In genomic region chr5:140135734-140136625, GRCm38 (mm10) we compare ENCODE assay signal across 12 mouse cellular contexts.
DNase-seq lines count a peak whose midpoint lies in the region; ATAC-seq lines count a peak whose summit lies in the region.
"Had no signal": no experiment of that assay in that cellular context is flagged by ENCODE, and none has a peak within 500 bp of the region (broad histone marks: within the 10 kb centered on the region; RNA-seq: fewer than 3 reads in every experiment).

No protein-coding gene starts in this region.

- H3K36me3 ChIP-seq in forebrain, embryonic 14.5 days (ENCODE audit: control insufficient read depth, insufficient read depth, low read length), result no peaks in the 10 kb centered on the region
- peaks cover 2% of the 10 kb centered on the region; the same call in 1 of the 2 replicates for H3K36me3 ChIP-seq in forebrain, embryonic 13.5 days (ENCODE audit: poor library complexity, severe bottlenecking)
- no peaks in the 10 kb centered on the region for H3K36me3 ChIP-seq in midbrain, embryonic 16.5 days (ENCODE audit: control insufficient read depth, insufficient read depth, low read length)
- peaks cover 6% of the 10 kb centered on the region; the same call in 1 of the 2 replicates for H3K36me3 ChIP-seq in midbrain, embryonic 13.5 days
- H3K36me3 ChIP-seq: embryonic facial prominence, embryonic 12.5 days had no signal

- ATAC-seq in forebrain, embryonic 14.5 days, result no peak
- ATAC-seq in forebrain, embryonic 13.5 days, result no peak
- ATAC-seq in midbrain, embryonic 16.5 days, result peak; percentile 5; the same call in 1 of the 2 replicates
- ATAC-seq in midbrain, embryonic 13.5 days, result no peak
- ATAC-seq: inflammation-experienced regulatory T-cells, adult 6 months; liver, postnatal 0 days had no signal

- H3K27me3 ChIP-seq in forebrain, embryonic 14.5 days (replicated peaks; ENCODE audit: control insufficient read depth, insufficient read depth, low read length), result no peaks in the 10 kb centered on the region
- H3K27me3 ChIP-seq in forebrain, embryonic 13.5 days, result peaks cover 23% of the 10 kb centered on the region
- H3K27me3 ChIP-seq in midbrain, embryonic 16.5 days (ENCODE audit: control insufficient read depth, insufficient read depth, low read depth, low read length), result no peaks in the 10 kb centered on the region
- no peaks in the 10 kb centered on the region for H3K27me3 ChIP-seq in midbrain, embryonic 13.5 days
- H3K27me3 ChIP-seq: embryonic facial prominence, embryonic 12.5 days had no signal

- H3K9ac ChIP-seq in forebrain, embryonic 14.5 days (ENCODE audit: low read length), result no peak overlapping the region
- no peak overlapping the region for H3K9ac ChIP-seq in forebrain, embryonic 13.5 days
- H3K9ac ChIP-seq in midbrain, embryonic 16.5 days (ENCODE audit: low read depth, low read length), result no peak overlapping the region
- H3K9ac ChIP-seq in midbrain, embryonic 13.5 days (replicated peaks), result no peak overlapping the region
- H3K9ac ChIP-seq: embryonic facial prominence, embryonic 12.5 days; liver, postnatal 0 days had no signal

- H3K27ac ChIP-seq in forebrain, embryonic 14.5 days (ENCODE audit: low read depth, low read length), result 0 out of 2 replicates have a peak overlapping the region, but pooled peaks have one; percentile 15
- no peak overlapping the region for H3K27ac ChIP-seq in forebrain, embryonic 13.5 days
- no peak overlapping the region for H3K27ac ChIP-seq in midbrain, embryonic 16.5 days (ENCODE audit: low read length)
- H3K27ac ChIP-seq in midbrain, embryonic 13.5 days, result no peak overlapping the region
- H3K27ac ChIP-seq: embryonic facial prominence, embryonic 12.5 days had no signal

- no peak overlapping the region for H3K4me2 ChIP-seq in forebrain, embryonic 14.5 days (ENCODE audit: low read length)
- H3K4me2 ChIP-seq in forebrain, embryonic 13.5 days, result no peak overlapping the region
- H3K4me2 ChIP-seq in midbrain, embryonic 16.5 days (ENCODE audit: low read length), result no peak overlapping the region
- H3K4me2 ChIP-seq in midbrain, embryonic 13.5 days (replicated peaks), result no peak overlapping the region
- H3K4me2 ChIP-seq: embryonic facial prominence, embryonic 12.5 days had no signal

- DNase-seq in forebrain, embryonic 14.5 days (ENCODE audit: low spot score), result peak; percentile 44
- peak; percentile 47 for DNase-seq in heart, adult 8-10 months (ENCODE audit: low spot score)
- DNase-seq in skeletal muscle tissue, adult 2 months (ENCODE audit: low read depth, low spot score), result peak; percentile 71
- DNase-seq in spleen, adult 18-20 months, result no peak
- DNase-seq in ovary, postnatal 10 days (ENCODE audit: low spot score), result no peak
- DNase-seq: adrenal gland, postnatal 25 days; liver, postnatal 0 days had no signal

- no peaks in the 10 kb centered on the region for H3K9me3 ChIP-seq in forebrain, embryonic 14.5 days (replicated peaks; ENCODE audit: control insufficient read depth, low read length)
- H3K9me3 ChIP-seq in forebrain, embryonic 13.5 days (replicated peaks), result no peaks in the 10 kb centered on the region
- H3K9me3 ChIP-seq in midbrain, embryonic 16.5 days (replicated peaks; ENCODE audit: control insufficient read depth, low read length, poor library complexity, severe bottlenecking), result no peaks in the 10 kb centered on the region
- H3K9me3 ChIP-seq in midbrain, embryonic 13.5 days, result no peaks in the 10 kb centered on the region
- H3K9me3 ChIP-seq: embryonic facial prominence, embryonic 12.5 days had no signal

- 78% methylated on average over 8 of the region's 8 CpGs for WGBS in forebrain, embryonic 14.5 days
- 84% methylated on average over 8 of the region's 8 CpGs for WGBS in forebrain, embryonic 13.5 days
- WGBS in midbrain, embryonic 16.5 days, result 91% methylated on average over 8 of the region's 8 CpGs
- WGBS in midbrain, embryonic 13.5 days, result 88% methylated on average over 8 of the region's 8 CpGs

- H3K4me3 ChIP-seq in forebrain, embryonic 14.5 days (ENCODE audit: low read depth, low read length), result no peak overlapping the region
- no peak overlapping the region for H3K4me3 ChIP-seq in forebrain, embryonic 13.5 days
- no peak overlapping the region for H3K4me3 ChIP-seq in midbrain, embryonic 16.5 days (ENCODE audit: low read depth, low read length)
- H3K4me3 ChIP-seq in midbrain, embryonic 13.5 days (replicated peaks), result no peak overlapping the region
- H3K4me3 ChIP-seq: embryonic facial prominence, embryonic 12.5 days had no signal

- H3K4me1 ChIP-seq in forebrain, embryonic 14.5 days (ENCODE audit: control insufficient read depth, insufficient read depth, low read length), result peaks cover 4% of the 10 kb centered on the region; the same call in 1 of the 2 replicates
- peaks cover 14% of the 10 kb centered on the region for H3K4me1 ChIP-seq in forebrain, embryonic 13.5 days
- no peaks in the 10 kb centered on the region for H3K4me1 ChIP-seq in midbrain, embryonic 16.5 days (ENCODE audit: control insufficient read depth, insufficient read depth, low read length)
- H3K4me1 ChIP-seq in midbrain, embryonic 13.5 days (replicated peaks), result no peaks in the 10 kb centered on the region
- H3K4me1 ChIP-seq: embryonic facial prominence, embryonic 12.5 days had no signal

Comparison
In these comparisons a context has a peak if more than half of its experiments do, and no peak if none do; other contexts are left out.
1. DNase-seq: peak in forebrain, embryonic 14.5 days (single experiment), heart, adult 8-10 months (single experiment) and skeletal muscle tissue, adult 2 months (single experiment); none in spleen, adult 18-20 months (0 of 2) and ovary, postnatal 10 days (single experiment).